Mouse (Mus musculus) lung, adult 2 months (tissue): ENCODE measurements around the gene Ascc2.

Experiments used
- CTCF ChIP-seq: fragments of 200-500 bp; IDR thresholded peaks from 2 replicates; pipeline ENCODE4 v1.5.1; 2011; ENCODE audit warnings: mild to moderate bottlenecking, low read length, control low read depth; ENCODE audit not compliant: insufficient read depth
- POLR2A ChIP-seq: fragments of 200-500 bp; IDR thresholded peaks from 2 replicates; pipeline ENCODE4 v1.6.1; 2011; ENCODE audit warnings: low read depth, mild to moderate bottlenecking, control low read depth, low read length, borderline replicate concordance; ENCODE audit errors: extremely low read depth

- TF ChIP-seq POLR2A = no peak
- TF ChIP-seq CTCF = no peak
These were observed 38.1 kb downstream of the Ascc2 start for GRCm38 (mm10) chr11:4675693-4676092.
